Mouse (Mus musculus): ENCODE measurements around the gene 4933415A04Rik. TPM values are rescaled to one million over a fixed set of nuclear protein-coding genes. Genes with fewer than 3 reads are reported as not detected.

Gene 4933415A04Rik
- polyA plus RNA-seq, 1 experiment = 3.2 TPM

DNA sequence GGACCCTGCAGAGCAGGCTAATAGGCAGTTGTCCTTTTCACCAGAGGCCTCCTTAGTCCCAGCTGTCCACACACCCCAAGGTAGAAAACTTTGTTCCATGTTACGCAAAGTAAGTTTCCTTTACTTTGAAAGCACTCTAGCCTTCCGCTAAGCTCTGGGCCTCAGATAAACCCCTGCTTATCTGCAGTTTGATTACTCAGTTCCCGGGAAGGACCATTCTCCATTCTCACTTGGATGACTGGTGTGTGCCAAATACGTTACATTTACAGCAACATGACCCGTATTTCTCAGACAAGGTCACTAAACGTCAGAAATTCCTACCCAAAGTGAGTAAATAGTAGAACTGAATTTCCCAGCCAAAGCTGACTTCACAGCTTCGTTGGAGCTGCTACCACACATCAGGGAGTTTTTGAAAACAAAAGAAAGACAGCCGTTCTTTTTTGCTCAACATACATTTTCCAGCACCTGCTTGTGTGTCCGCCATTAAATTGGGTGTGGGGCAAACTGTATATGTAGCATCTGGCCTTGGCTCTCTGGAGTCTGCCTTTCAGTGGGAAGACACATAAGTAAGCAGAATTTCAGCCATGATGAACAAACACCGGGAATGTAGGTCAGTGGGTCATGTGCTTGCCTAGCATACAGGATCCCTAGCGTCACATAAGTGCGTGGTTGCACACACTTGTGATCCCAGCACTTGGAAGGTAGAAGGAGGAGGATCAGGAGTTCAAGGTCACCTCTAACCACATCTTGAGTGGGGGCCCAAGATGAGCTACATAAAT lies 38.0 kb upstream of the 4933415A04Rik start:
- TF ChIP-seq CTCF (IDR thresholded peaks at IDR 0.05; ENCODE audit: control insufficient read depth, insufficient read depth, low read length) (no peak), POLR2A (IDR thresholded peaks at IDR 0.05; ENCODE audit: borderline replicate concordance, control insufficient read depth, low read depth, low read length) (no peak)
- Histone ChIP-seq H3K4me1 (ENCODE audit: control insufficient read depth, insufficient read depth, low read length) (peaks cover 5% of the 10 kb centered on the region), H3K27ac (ENCODE audit: control insufficient read depth, insufficient read depth, low read depth, low read length, poor library complexity) (no peak overlapping the region)

DNA sequence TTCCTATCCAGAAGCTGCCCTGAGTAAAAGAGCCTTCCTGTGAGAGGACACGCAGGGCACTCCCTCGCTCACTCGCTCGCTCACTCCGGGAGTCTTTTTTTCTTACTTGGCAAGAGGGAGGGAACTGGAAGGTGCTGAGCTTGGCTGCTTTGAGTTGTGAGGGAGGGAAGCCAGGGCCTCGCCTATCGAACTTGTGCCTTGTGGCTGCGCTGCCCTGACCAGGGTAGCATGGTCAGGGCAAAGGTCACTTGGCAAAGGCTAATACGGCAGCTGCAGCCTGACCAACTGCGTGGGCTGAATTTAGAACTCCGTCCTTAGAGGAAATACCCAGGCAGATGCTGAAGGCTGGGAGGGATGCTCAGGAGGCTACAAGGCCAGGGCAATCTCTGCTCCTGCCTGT lies 37.1 kb upstream of the 4933415A04Rik start:
- Histone ChIP-seq H3K27ac (ENCODE audit: control insufficient read depth, insufficient read depth, low read depth, low read length, poor library complexity) (no peak overlapping the region), H3K4me3 (replicated peaks; ENCODE audit: control insufficient read depth, low read depth, low read length) (no peak overlapping the region), H3K4me1 (ENCODE audit: control insufficient read depth, insufficient read depth, low read length) (peaks cover 2% of the 10 kb centered on the region; the same call in 1 of the 2 replicates)
- WGBS = 90% methylated on average over 11 of the region's 11 CpGs
- TF ChIP-seq CTCF (IDR thresholded peaks at IDR 0.05; ENCODE audit: control insufficient read depth, insufficient read depth, low read length) = no peak
- no peak for TF ChIP-seq POLR2A (IDR thresholded peaks at IDR 0.05; ENCODE audit: borderline replicate concordance, control insufficient read depth, low read depth, low read length)

More for the DNA sequence above, 38.0 kb upstream of the 4933415A04Rik start:
- WGBS = 77% methylated on average over 12 of the region's 12 CpGs
- no peak overlapping the region for H3K4me3 ChIP-seq (replicated peaks; ENCODE audit: control insufficient read depth, low read depth, low read length)

DNA sequence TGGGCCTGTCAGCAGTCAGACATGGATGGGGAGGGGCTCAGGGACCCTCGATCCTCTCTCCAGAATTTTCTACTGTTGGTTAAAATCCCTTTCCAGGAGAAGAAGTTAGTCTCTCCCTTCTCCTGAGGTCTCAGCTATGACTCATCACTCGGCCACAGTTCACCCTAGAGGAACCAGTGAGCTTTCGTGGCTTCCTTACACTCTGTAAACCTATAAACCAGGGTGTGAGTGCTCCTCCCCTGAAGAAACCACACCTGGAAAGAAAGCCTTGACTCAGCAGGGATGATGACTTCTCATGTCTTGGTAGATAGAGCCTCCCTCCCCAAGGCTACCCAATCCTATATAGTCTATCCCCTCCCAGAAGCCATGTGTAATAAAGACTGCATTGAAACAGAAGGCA lies 35.1 kb upstream of the 4933415A04Rik start:
- Histone ChIP-seq H3K4me1 (ENCODE audit: control insufficient read depth, insufficient read depth, low read length) (no peaks in the 10 kb centered on the region), H3K27ac (ENCODE audit: control insufficient read depth, insufficient read depth, low read depth, low read length, poor library complexity) (no peak overlapping the region), H3K4me3 (replicated peaks; ENCODE audit: control insufficient read depth, low read depth, low read length) (no peak overlapping the region)
- TF ChIP-seq POLR2A (IDR thresholded peaks at IDR 0.05; ENCODE audit: borderline replicate concordance, control insufficient read depth, low read depth, low read length) (no peak), CTCF (IDR thresholded peaks at IDR 0.05; ENCODE audit: control insufficient read depth, insufficient read depth, low read length) (no peak)
- 40% methylated on average over 3 of the region's 3 CpGs for WGBS

DNA sequence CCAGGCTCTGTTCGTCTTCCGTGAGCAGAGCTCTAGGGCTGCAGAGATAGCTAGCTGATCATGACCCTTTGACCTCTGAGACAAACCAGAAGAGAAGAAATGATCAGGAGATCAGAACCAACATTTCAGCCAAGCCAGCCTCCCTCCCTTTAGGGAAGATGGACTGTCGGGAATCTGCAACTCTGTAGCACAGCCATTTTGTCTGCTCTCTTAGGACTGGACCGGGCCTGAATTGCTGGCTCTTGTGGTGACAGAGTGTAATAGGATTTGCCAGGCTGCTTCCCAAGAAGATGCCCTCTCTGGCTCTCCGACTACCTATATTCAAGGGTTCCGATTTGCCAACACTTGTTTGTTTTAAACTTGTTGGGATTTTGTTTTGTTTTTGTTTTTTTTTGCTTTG lies 34.2 kb upstream of the 4933415A04Rik start:
- 82% methylated on average over 6 of the region's 6 CpGs for WGBS

DNA sequence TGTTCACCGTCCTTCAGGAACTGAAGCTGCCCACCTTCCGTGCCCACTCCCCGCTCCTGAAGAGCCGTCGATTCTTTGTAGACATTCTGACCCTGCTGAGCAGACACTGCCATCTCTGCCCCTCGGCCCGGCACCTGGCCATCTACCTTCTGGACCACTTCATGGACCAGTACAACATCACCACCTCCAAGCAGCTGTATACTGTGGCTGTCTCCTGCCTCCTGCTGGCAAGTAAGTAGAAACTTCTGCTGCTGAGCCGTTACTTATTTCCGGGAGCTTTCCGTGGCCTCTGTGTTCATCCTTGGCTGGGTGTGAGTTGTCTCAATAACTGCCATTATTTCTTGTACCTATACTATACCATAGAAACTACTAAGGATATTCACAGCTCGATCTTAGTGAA lies 30.3 kb upstream of the 4933415A04Rik start:
- 84% methylated on average over 11 of the region's 11 CpGs for WGBS
- Histone ChIP-seq H3K4me1 (ENCODE audit: control insufficient read depth, insufficient read depth, low read length) (no peaks in the 10 kb centered on the region), H3K4me3 (replicated peaks; ENCODE audit: control insufficient read depth, low read depth, low read length) (no peak overlapping the region)

More for the DNA sequence above, 34.2 kb upstream of the 4933415A04Rik start:
- H3K27ac ChIP-seq (ENCODE audit: control insufficient read depth, insufficient read depth, low read depth, low read length, poor library complexity) = no peak overlapping the region
- H3K4me1 ChIP-seq (ENCODE audit: control insufficient read depth, insufficient read depth, low read length) = no peaks in the 10 kb centered on the region
- no peak overlapping the region for H3K4me3 ChIP-seq (replicated peaks; ENCODE audit: control insufficient read depth, low read depth, low read length)
- TF ChIP-seq POLR2A (IDR thresholded peaks at IDR 0.05; ENCODE audit: borderline replicate concordance, control insufficient read depth, low read depth, low read length) (no peak), CTCF (IDR thresholded peaks at IDR 0.05; ENCODE audit: control insufficient read depth, insufficient read depth, low read length) (no peak)

DNA sequence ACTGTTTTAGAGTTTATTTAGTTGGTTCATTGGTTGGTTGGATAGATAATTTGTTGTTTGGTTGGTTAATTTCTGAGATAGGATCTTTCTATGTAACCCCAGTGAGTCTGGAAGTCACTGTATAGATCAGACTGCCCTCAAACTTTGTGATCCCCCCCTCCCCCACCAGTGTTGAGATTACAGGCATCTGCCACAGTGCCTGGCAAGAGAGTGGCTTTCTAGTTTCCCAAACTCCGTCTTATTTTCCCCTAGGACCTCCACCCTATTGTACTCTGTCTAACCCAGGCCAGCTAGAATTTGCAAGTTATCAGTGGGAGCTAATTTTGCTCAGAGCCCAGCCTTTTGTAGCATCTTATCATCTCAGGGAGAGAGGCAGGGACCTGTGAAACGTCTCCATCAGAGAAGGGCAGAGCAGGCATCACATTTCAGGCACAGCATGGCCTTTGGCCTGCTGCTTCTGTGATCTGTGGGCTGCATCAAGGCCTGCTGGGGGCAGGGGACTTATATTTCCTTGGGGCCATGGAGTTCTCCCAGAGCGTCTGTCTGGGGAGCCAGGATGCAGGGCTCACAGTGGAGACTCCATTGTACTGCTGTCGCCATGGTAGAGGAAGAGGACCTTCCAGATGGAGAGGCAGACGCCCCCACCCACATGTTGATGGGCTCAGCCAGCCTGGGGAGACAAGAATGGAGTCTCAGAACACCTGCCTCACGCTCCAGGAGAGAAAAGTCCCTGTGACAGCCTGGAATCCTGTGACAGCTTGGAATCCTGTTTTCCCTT lies 27.1 kb upstream of the 4933415A04Rik start:
- no peak overlapping the region for H3K27ac ChIP-seq (ENCODE audit: control insufficient read depth, insufficient read depth, low read depth, low read length, poor library complexity)
- H3K4me1 ChIP-seq (ENCODE audit: control insufficient read depth, insufficient read depth, low read length) = no peaks in the 10 kb centered on the region
- 74% methylated on average over 6 of the region's 6 CpGs for WGBS
- no peak overlapping the region for H3K4me3 ChIP-seq (replicated peaks; ENCODE audit: control insufficient read depth, low read depth, low read length)
- TF ChIP-seq POLR2A (IDR thresholded peaks at IDR 0.05; ENCODE audit: borderline replicate concordance, control insufficient read depth, low read depth, low read length) (no peak), CTCF (IDR thresholded peaks at IDR 0.05; ENCODE audit: control insufficient read depth, insufficient read depth, low read length) (no peak)

More for the DNA sequence above, 30.3 kb upstream of the 4933415A04Rik start:
- no peak overlapping the region for H3K27ac ChIP-seq (ENCODE audit: control insufficient read depth, insufficient read depth, low read depth, low read length, poor library complexity)
- TF ChIP-seq CTCF (IDR thresholded peaks at IDR 0.05; ENCODE audit: control insufficient read depth, insufficient read depth, low read length) = no peak; the same call in 1 of the 2 replicates
- no peak for TF ChIP-seq POLR2A (IDR thresholded peaks at IDR 0.05; ENCODE audit: borderline replicate concordance, control insufficient read depth, low read depth, low read length)

DNA sequence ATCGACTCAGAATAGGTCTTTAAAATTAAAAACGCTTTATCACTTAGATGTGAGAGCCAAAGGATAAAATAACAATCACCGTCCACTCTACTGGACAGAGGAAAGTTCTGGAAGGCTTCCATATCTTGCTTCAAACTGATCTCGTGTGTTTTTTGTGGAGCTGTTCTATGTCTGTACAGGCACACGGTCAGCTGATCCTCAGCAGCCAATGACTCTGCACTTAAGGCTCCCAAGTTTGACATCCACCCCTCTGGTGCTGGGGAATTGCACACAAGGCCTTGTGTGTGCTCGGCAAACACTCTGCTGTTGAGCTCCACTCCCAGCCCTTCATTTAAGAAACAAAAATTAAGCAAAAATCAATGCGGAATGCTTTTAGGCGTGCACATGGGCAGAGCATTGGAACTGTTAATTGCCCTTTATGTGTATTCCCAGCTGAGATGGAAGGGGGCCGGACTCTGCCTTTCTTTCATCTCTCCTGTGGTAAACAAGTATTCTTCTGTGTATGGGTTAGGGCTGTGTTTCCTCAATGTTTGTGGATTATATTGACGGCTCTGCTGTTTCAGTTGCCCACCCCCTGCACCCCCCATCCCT lies 23.1 kb upstream of the 4933415A04Rik start:
- WGBS = 81% methylated on average over 10 of the region's 10 CpGs
- no peaks in the 10 kb centered on the region for H3K4me1 ChIP-seq (ENCODE audit: control insufficient read depth, insufficient read depth, low read length)
- TF ChIP-seq CTCF (IDR thresholded peaks at IDR 0.05; ENCODE audit: control insufficient read depth, insufficient read depth, low read length) (no peak), POLR2A (IDR thresholded peaks at IDR 0.05; ENCODE audit: borderline replicate concordance, control insufficient read depth, low read depth, low read length) (no peak)
- H3K27ac ChIP-seq (ENCODE audit: control insufficient read depth, insufficient read depth, low read depth, low read length, poor library complexity) = no peak overlapping the region
- no peak overlapping the region for H3K4me3 ChIP-seq (replicated peaks; ENCODE audit: control insufficient read depth, low read depth, low read length)

DNA sequence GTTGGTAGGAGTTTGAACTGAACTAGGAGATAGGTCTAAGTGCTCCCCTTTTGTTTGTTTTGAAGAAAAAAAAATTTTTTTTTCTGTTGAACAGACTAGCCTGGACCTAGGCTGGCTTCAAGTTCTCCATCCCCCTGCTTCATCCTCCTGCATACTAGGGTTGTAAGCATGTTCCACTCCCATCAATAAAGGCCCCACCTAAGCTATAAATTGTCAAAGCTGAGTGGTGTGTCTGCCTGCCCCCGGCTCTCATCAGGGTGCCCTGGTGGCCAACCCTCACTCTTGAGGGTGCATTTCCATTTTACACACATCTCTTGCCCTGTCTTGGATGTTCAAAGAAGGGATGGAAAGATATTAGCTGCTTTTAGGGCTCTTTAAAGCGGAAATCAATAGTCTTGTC lies 21.4 kb upstream of the 4933415A04Rik start:
- WGBS = 88% methylated on average over 2 of the region's 2 CpGs
- Histone ChIP-seq H3K27ac (ENCODE audit: control insufficient read depth, insufficient read depth, low read depth, low read length, poor library complexity) (no peak overlapping the region), H3K4me1 (ENCODE audit: control insufficient read depth, insufficient read depth, low read length) (peaks cover 2% of the 10 kb centered on the region; the same call in 1 of the 2 replicates), H3K4me3 (replicated peaks; ENCODE audit: control insufficient read depth, low read depth, low read length) (no peak overlapping the region)
- TF ChIP-seq POLR2A (IDR thresholded peaks at IDR 0.05; ENCODE audit: borderline replicate concordance, control insufficient read depth, low read depth, low read length) (no peak), CTCF (IDR thresholded peaks at IDR 0.05; ENCODE audit: control insufficient read depth, insufficient read depth, low read length) (no peak)
